In genomic region chr10:94947915-94948675, GRCm38 (mm10) we compare ENCODE assay signal across 20 mouse cellular contexts. TPM values are rescaled to one million over a fixed set of nuclear protein-coding genes. Genes with fewer than 3 reads are reported as not detected.
DNase-seq lines count a peak whose midpoint lies in the region; ATAC-seq and TF ChIP-seq lines count a peak whose summit lies in the region.
"Had no signal": no experiment of that assay in that cellular context is flagged by ENCODE, and none has a peak within 500 bp of the region (broad histone marks: within the 10 kb centered on the region; RNA-seq: fewer than 3 reads in every experiment).

No protein-coding gene starts in this region.

- intact Hi-C loops in left cerebral cortex, postnatal 14 days (cut with DNase I) = loop anchor here (5.0 to 10.0 kb wide), 2 partner anchors 246 to 543 kb away; no protein-coding TSS in a partner anchor

- H3K4me2 ChIP-seq in midbrain, embryonic 11.5 days = no peak overlapping the region
- H3K4me2 ChIP-seq: forebrain, embryonic 13.5 days; heart, embryonic 11.5 days; hindbrain, embryonic 12.5 days; hindbrain, embryonic 15.5 days had no signal

- peaks cover 2% of the 10 kb centered on the region; the same call in 1 of the 2 replicates for H3K9me3 ChIP-seq in G1E (replicated peaks)
- H3K9me3 ChIP-seq in midbrain, embryonic 11.5 days (ENCODE audit: control insufficient read depth, low read length) = no peaks in the 10 kb centered on the region
- H3K9me3 ChIP-seq: forebrain, embryonic 10.5 days; forebrain, embryonic 13.5 days; hindbrain, embryonic 12.5 days; hindbrain, embryonic 15.5 days had no signal

- peak; percentile 55 for ATAC-seq in G1E (ENCODE audit: extremely low read depth, insufficient number of reproducible peaks, low FRiP score, poor library complexity, severe bottlenecking)
- 0 out of 2 replicates have a peak, but pooled peaks have one; percentile 20 for ATAC-seq in common myeloid progenitor, adult 5-6 weeks (replicated peaks; ENCODE audit: low read depth, poor library complexity, severe bottlenecking)
- no peak for ATAC-seq in midbrain, embryonic 11.5 days (ENCODE audit: low FRiP score)
- ATAC-seq: activated CD4-positive, CD25-positive, alpha-beta regulatory T cell, adult 4 months; forebrain, embryonic 13.5 days; forebrain, embryonic 16.5 days had no signal

- H3K27ac ChIP-seq in midbrain, embryonic 11.5 days (ENCODE audit: low read depth, low read length) = no peak overlapping the region
- H3K27ac ChIP-seq: forebrain, embryonic 10.5 days; forebrain, embryonic 13.5 days; hindbrain, embryonic 12.5 days; hindbrain, embryonic 15.5 days had no signal

- no peak overlapping the region for H3K4me3 ChIP-seq in G1E (ENCODE audit: low read depth, low read length)
- no peak overlapping the region for H3K4me3 ChIP-seq in midbrain, embryonic 11.5 days (ENCODE audit: low read depth, low read length)
- H3K4me3 ChIP-seq: forebrain, embryonic 10.5 days; forebrain, embryonic 13.5 days; hindbrain, embryonic 12.5 days; hindbrain, embryonic 15.5 days had no signal

- DNase-seq in 416B (ENCODE audit: low read depth) (peak; percentile 89), G1E (ENCODE audit: low spot score) (no peak)
- DNase-seq in kidney, postnatal 10 days = no peak
- DNase-seq in left cerebral cortex, postnatal 14 days (ENCODE audit: low spot score in 2 of 2) = no peak
- no peak for DNase-seq in midbrain, embryonic 11.5 days (ENCODE audit: low spot score, missing footprints)
- DNase-seq: adrenal gland, adult 8-10 months; adrenal gland, postnatal 25 days; cerebellum, adult 11-12 months; cerebellum, adult 8-10 months; cerebellum, postnatal 36 days; gastrocnemius, postnatal 14 days; heart, adult 11 months had no signal

- no peak overlapping the region for H3K9ac ChIP-seq in midbrain, embryonic 11.5 days (ENCODE audit: low read length)
- H3K9ac ChIP-seq: forebrain, embryonic 13.5 days; hindbrain, embryonic 12.5 days; hindbrain, embryonic 15.5 days had no signal

- no peaks in the 10 kb centered on the region for H3K36me3 ChIP-seq in G1E (replicated peaks)
- H3K36me3 ChIP-seq in midbrain, embryonic 11.5 days (ENCODE audit: control insufficient read depth, insufficient read depth, low read length) = no peaks in the 10 kb centered on the region
- H3K36me3 ChIP-seq: forebrain, embryonic 10.5 days; hindbrain, embryonic 12.5 days; hindbrain, embryonic 15.5 days had no signal

- peaks cover 64% of the 10 kb centered on the region for H3K4me1 ChIP-seq in G1E (ENCODE audit: insufficient read depth, low read depth, low read length)
- H3K4me1 ChIP-seq in midbrain, embryonic 11.5 days (ENCODE audit: control insufficient read depth, insufficient read depth, low read length) = peaks cover 10% of the 10 kb centered on the region; the same call in 1 of the 2 replicates

- peaks cover 5% of the 10 kb centered on the region; the same call in 1 of the 2 replicates for H3K27me3 ChIP-seq in G1E (ENCODE audit: insufficient read depth, low read length)
- H3K27me3 ChIP-seq in midbrain, embryonic 11.5 days (ENCODE audit: control insufficient read depth, insufficient read depth, low read length) = peaks cover 7% of the 10 kb centered on the region; the same call in 1 of the 2 replicates
- H3K27me3 ChIP-seq: forebrain, embryonic 13.5 days; hindbrain, embryonic 15.5 days had no signal

- no peak for TF ChIP-seq CTCF in G1E (IDR thresholded peaks at IDR 0.05; ENCODE audit: low read depth, low read length)

- WGBS in midbrain, embryonic 11.5 days = 90% methylated on average over 10 of the region's 10 CpGs

RNA-seq across cellular contexts. Expression of gene Plxnc1, which starts 3.5 kb away (rescaled TPM):
- total RNA-seq in G1E (2014; fragmentation: Nextera tagmentation) (131 and 132 TPM in 2 replicates), G1E (2017) (121 and 163 TPM in 2 replicates)
- 23.0 and 25.9 TPM in 2 replicates for polyA plus RNA-seq in G1E (2012)
- total RNA-seq in common myeloid progenitor, adult 5-6 weeks (2017) = 59.0 and 61.7 TPM in 2 replicates
- 10 to 100 TPM; 39.2 to 40.9 TPM for total RNA-seq in left cerebral cortex, postnatal 14 days (2021)
- 5.3 and 6.3 TPM in 2 replicates for polyA plus RNA-seq in midbrain, embryonic 11.5 days (2014; fragmentation: Nextera tagmentation; extraction: Ambion mirVana)
